Mouse (Mus musculus): ENCODE data around the gene Rpl7l1. TPM values are rescaled to one million over a fixed set of nuclear protein-coding genes. Genes with fewer than 3 reads are reported as not detected.

The Rpl7l1 gene
- polyA plus RNA-seq (2017; shearing (Covaris generic)), result 154 TPM

DNA sequence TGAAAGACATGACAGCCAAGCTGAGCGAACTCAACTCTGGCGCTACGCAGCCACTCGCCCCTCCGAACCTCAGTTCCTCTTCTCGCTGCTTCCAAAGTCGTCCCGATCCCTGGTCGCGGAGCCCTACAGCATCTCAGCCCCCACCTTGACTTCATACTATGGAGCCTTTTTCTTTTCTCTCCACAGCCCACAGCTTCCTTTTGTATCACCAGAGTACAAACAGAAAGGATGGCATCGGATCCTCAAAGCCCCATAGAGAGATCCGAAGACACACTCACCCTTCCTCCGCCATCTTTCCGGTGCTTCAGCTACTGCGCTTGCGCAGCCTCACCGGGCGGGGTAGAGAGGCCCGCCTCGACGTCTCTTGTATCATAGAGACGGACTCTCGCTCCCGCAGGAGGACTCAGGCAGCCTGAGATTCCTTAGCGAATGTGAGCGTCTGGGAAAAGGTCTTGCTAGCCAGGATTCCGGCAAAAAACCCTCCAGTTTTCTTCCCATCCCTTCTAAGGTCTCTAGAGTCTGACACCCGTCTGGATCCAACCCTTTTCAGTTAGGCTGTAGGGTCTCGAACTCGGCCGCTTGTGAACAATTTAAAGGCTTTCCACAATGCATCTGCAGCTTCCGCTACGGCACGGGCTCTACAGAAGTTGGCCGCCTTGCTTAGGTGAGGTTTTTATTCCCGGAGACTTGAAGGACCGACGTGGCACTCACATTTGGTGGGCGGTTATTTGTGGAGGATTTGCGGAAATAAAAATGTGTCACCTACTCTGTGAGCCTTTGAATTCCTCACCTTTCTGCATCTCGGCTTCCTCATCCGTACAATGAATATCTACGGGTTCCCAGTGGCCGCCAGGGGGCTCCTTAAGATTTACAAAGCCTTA lies at the start of gene Rpl7l1:
Gene Rpl7l1 (minus strand): TSS at position 332 of the 881 bp plus-strand sequence.

DNA sequence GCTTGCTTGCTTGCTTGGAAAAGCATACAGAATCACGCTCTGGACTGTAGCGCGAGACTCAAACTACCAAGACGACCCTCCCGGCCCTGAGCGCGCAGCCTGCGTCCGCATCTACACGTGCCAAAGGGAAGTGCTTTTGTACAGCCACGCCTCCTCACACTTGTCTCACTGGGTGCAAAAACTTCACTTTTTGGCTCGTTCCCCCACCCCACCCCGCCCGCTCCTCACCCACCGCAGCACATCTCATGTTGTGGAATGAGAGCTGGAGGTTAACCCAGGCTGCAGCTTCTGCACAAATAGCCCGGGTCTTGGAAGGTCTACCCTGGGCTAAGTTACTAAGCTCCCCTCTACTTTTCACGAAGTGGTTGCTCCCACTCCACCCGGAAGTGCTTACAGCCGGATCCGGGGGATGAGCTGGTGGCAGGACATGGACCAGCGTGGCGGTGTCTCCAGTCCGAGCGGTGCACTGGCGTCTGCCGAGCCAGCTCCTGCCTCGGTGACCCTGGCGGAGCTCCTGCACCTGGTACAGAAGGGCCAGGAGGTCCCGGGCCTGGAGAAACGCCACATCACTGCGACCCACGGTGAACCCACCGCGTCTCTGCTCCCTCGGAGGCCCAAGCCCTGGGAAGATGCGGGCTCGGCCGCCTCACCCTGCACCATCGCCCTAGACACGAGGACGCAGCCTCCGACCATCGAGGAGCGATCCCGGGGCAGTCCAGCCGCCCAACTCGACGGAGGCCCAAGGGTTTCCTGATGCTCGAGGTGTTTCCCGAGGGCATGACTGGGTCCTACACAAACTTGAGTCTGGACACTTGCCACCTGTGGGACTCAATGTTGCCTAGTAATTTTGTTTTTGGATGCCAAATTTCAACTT lies 9.8 kb downstream of the Rpl7l1 start, which contains the start of gene 2310039H08Rik:
Gene 2310039H08Rik (plus strand): TSS at position 232 of the 874 bp plus-strand sequence.

DNA sequence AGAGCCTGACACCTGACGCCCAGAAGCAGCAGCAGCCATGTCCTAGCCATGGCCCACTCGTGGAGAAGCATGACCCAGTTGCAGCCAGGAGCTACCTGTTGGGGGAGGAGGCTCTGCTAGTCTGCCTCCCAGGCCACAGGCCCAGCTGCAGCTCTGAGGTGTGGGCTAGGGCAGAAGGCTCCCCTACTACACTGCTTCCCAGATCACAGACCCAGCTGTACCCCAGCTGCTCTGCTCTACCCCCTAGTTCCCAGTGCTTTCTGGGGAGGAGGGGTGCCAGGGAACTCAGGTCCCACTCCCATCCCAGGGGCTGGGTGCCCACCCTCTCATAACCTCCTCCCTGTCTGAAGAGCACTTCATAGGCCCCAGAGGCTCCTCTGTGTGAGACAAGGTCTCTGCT lies 18.9 kb downstream of the Rpl7l1 start, which contains the start of gene Ptcra:
Gene Ptcra (minus strand): TSS at position 169 of the 400 bp plus-strand sequence.

DNA sequence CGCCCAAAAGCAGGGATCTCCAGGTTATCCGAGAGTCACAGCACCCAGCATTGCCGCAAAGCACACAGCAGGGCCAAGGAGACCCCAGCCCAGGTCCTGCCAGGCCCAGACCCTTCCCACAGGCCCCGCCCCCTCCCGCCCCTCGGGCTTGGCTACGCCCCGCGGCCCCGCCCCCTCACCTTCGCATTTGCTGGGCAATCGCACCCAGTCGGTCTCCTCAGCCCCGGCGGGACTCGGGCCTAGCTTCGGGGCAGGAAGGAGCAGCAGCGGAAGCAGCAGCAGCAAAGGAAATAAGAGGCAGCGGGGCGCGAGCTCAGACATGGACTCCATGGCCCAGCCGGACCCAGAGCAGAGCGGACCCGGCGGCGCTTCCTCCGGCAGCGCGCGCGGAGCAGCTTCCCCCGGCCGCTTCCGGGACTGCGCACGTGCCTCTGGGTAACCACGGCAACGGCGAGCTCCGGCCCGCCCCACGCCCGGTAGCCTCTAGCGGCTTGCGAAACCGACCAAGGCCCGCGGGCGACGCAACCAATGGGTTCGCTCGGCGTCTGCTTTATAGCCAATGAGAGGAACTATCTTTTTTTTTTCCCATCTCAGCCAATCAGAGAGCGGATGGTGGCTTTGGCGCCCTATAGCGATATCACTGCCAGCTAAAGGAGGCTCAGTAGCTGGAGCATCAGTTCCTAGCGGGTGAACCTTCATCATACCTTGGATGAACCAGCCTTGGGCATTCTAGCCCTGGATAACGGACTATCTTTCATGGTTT lies 30.5 kb downstream of the Rpl7l1 start, which contains the start of gene Cnpy3:
Gene Cnpy3 (minus strand): TSS at position 421 of the 763 bp plus-strand sequence.

DNA sequence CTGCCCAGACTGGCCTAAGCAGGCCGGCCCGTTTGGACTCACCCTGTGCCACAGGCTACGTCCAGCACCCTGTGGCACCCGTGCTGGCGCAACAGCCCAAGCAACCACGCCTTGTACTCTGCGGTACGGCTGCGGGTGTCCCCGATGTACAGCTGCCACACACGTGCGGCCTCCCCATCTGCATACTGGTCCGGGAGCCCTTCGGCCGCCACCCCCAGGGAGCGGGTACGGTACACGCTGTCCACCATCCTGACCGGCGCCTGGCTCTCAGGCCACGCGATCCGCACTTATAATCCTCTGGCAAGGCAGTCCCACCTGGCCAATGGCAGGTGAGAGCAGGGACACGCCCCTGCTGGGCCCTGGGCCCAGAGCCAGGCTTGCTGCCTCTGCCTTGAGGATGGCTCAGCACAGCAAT lies 53.6 kb downstream of the Rpl7l1 start, which contains the start of gene Gnmt:
Gene Gnmt (minus strand): TSS at position 265 of the 415 bp plus-strand sequence.

Other genes starting within 250 kb of the Rpl7l1 start
- gene Cul9, start 236.3 kb downstream of the Rpl7l1 start, polyA plus RNA-seq (2017; shearing (Covaris generic)), result 9.2 TPM
- gene Srf, start 226.5 kb downstream of the Rpl7l1 start, polyA plus RNA-seq (2017; shearing (Covaris generic)), result 4.5 TPM
- not detected for gene Ptk7, start 153.2 kb downstream of the Rpl7l1 start, polyA plus RNA-seq (2017; shearing (Covaris generic))
- gene Klc4, start 136.7 kb downstream of the Rpl7l1 start, polyA plus RNA-seq (2017; shearing (Covaris generic)), result 27.1 TPM
- 62.4 TPM for gene Mrpl2, start 136.4 kb downstream of the Rpl7l1 start, polyA plus RNA-seq (2017; shearing (Covaris generic))
- gene Cul7, start 132.3 kb downstream of the Rpl7l1 start, polyA plus RNA-seq (2017; shearing (Covaris generic)), result 12.7 TPM
- 69.6 TPM for gene Rrp36, start 108.3 kb downstream of the Rpl7l1 start, polyA plus RNA-seq (2017; shearing (Covaris generic))
- gene Mea1, start 103.9 kb downstream of the Rpl7l1 start, polyA plus RNA-seq (2017; shearing (Covaris generic)), result 184 TPM
- 82.1 TPM for gene Klhdc3, start 101.8 kb downstream of the Rpl7l1 start, polyA plus RNA-seq (2017; shearing (Covaris generic))
- gene Ppp2r5d, start 77.6 kb downstream of the Rpl7l1 start, polyA plus RNA-seq (2017; shearing (Covaris generic)), result 57.8 TPM
- gene Pex6, start 71.2 kb downstream of the Rpl7l1 start, polyA plus RNA-seq (2017; shearing (Covaris generic)), result 3.1 TPM
- 0.27 TPM for gene Gnmt, start 53.5 kb downstream of the Rpl7l1 start, polyA plus RNA-seq (2017; shearing (Covaris generic))
- gene Cnpy3, start 30.5 kb downstream of the Rpl7l1 start, polyA plus RNA-seq (2017; shearing (Covaris generic)), result 57.0 TPM
- gene Ptcra, start 19.0 kb downstream of the Rpl7l1 start, polyA plus RNA-seq (2017; shearing (Covaris generic)), result not detected
- gene 2310039H08Rik, start 10.0 kb downstream of the Rpl7l1 start, polyA plus RNA-seq (2017; shearing (Covaris generic)), result 30.9 TPM
- gene Bicral, start 75.8 kb upstream of the Rpl7l1 start, polyA plus RNA-seq (2017; shearing (Covaris generic)), result 17.6 TPM
- 18.5 TPM for gene Tbcc, start 108.0 kb upstream of the Rpl7l1 start, polyA plus RNA-seq (2017; shearing (Covaris generic))
- not detected for gene Prph2, start 127.8 kb upstream of the Rpl7l1 start, polyA plus RNA-seq (2017; shearing (Covaris generic))
- 22.2 TPM for gene Ubr2, start 227.9 kb upstream of the Rpl7l1 start, polyA plus RNA-seq (2017; shearing (Covaris generic))

Measured in activated CD4-positive, CD25-positive, alpha-beta regulatory T cell, adult 9 weeks (primary cell).